22 mouse cellular contexts compared by ENCODE assay signal in the genomic region with DNA sequence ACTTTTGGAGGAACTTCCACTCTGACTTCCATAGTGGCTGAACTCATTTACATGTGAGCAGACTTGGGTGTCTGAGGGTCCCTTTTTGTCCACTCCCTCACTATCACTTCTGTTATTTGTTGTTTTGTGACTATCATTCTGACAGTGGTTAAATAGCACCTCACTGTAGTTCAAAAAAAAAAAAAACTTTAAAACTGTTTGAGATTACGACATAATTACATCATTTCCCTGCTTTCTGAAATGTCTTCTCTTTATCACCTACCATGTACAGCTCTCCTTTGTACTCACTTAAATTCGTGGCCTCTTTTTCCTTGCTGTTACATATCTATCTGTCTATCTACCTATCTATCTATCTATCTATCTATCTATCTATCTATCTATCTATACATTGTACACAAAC. TPM values are rescaled to one million over a fixed set of nuclear protein-coding genes. Genes with fewer than 3 reads are reported as not detected.
"Had no signal": no experiment of that assay in that cellular context is flagged by ENCODE, and none has a peak within 500 bp of the region (broad histone marks: within the 10 kb centered on the region; RNA-seq: fewer than 3 reads in every experiment).

No protein-coding gene starts in this region.

- DNase-seq: liver, embryonic 13.5 days; liver, postnatal 0 days; lung, adult 2 months; lung, postnatal 14 days; lung, postnatal 36 days; right cerebral cortex, postnatal 25 days; right cerebral cortex, postnatal 4 days; spleen, adult 18-20 months; thymus, adult 18-20 months; thymus, postnatal 14 days; thymus, postnatal 36 days had no signal

- H3K4me2 ChIP-seq: liver, embryonic 13.5 days; liver, embryonic 15.5 days; lung, embryonic 15.5 days; midbrain, embryonic 13.5 days; midbrain, embryonic 15.5 days; neural tube, embryonic 13.5 days; neural tube, embryonic 15.5 days had no signal

- H3K27ac ChIP-seq: liver, embryonic 13.5 days; liver, embryonic 15.5 days; lung, embryonic 15.5 days; macrophage; midbrain, embryonic 10.5 days; midbrain, embryonic 13.5 days; midbrain, embryonic 15.5 days; neural tube, embryonic 13.5 days; neural tube, embryonic 15.5 days had no signal

- H3K27me3 ChIP-seq: liver, embryonic 13.5 days; liver, embryonic 15.5 days had no signal

- H3K4me3 ChIP-seq: liver, embryonic 13.5 days; liver, embryonic 15.5 days; lung, embryonic 15.5 days; midbrain, embryonic 10.5 days; midbrain, embryonic 13.5 days; midbrain, embryonic 15.5 days; myocyte; neural tube, embryonic 13.5 days; neural tube, embryonic 15.5 days had no signal

- H3K9me3 ChIP-seq: liver, embryonic 13.5 days; liver, embryonic 15.5 days; lung, embryonic 15.5 days; midbrain, embryonic 10.5 days; midbrain, embryonic 13.5 days; midbrain, embryonic 15.5 days; neural tube, embryonic 13.5 days; neural tube, embryonic 15.5 days had no signal

- H3K4me1 ChIP-seq: lung, embryonic 15.5 days had no signal

- H3K36me3 ChIP-seq: liver, embryonic 13.5 days; liver, embryonic 15.5 days; lung, embryonic 15.5 days; midbrain, embryonic 10.5 days; midbrain, embryonic 13.5 days; midbrain, embryonic 15.5 days; neural tube, embryonic 13.5 days; neural tube, embryonic 15.5 days had no signal

- ATAC-seq: liver, postnatal 0 days; lung, postnatal 0 days; midbrain, embryonic 13.5 days; midbrain, embryonic 15.5 days had no signal

- H3K9ac ChIP-seq: liver, embryonic 13.5 days; liver, embryonic 15.5 days; liver, postnatal 0 days; lung, embryonic 15.5 days; midbrain, embryonic 13.5 days; midbrain, embryonic 15.5 days; neural tube, embryonic 13.5 days; neural tube, embryonic 15.5 days had no signal

RNA-seq across cellular contexts. Expression of a gene that starts 2.6 kb away (rescaled TPM):
- polyA plus RNA-seq: macrophage; small intestine, adult 2 months had no signal
